Mouse (Mus musculus): Measurements from ENCODE around the gene Gng8.

The Gng8 gene

DNA sequence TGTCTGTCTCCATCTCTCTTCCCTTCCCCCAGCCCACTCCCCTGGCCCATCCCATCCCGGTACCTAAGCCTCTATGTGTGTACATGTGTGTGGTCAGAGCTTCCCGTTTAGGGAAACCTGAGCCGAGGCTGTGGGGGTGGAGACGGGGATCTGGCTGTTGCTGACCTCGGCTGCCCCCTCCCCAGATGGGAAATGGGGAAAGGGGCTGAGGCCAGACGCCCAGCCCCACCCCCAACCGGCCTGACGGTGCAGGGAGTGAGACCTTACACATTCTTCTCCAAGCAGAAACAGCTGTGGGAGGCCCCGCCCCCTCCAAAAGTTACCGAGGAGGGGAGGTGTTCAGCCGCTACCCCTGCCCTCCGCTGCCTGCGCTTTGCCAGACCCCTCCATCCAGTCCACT is 15.0 kb upstream of the Gng8 start:
- DNase-seq (ENCODE audit: low spot score) = peak; percentile 40

DNA sequence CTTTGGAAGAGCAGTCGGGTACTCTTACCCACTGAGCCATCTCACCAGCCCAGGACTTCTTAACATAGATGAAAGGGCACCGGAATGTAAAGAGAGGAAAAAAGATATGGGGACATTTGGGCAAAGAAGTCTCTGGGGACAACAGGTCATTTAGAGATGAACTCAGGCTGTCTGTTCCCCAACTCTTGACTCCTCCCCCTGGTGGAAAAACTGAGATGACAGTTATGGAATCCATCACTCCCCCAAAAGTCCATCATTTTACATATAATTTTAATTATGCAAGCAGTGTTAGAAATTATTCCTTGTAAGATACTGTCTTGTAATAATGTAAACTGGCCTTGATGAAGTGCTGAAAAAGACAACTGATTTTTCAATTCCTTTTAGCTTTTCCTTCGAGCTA is 13.9 kb upstream of the Gng8 start:
- no peak for DNase-seq (ENCODE audit: low spot score)

DNA sequence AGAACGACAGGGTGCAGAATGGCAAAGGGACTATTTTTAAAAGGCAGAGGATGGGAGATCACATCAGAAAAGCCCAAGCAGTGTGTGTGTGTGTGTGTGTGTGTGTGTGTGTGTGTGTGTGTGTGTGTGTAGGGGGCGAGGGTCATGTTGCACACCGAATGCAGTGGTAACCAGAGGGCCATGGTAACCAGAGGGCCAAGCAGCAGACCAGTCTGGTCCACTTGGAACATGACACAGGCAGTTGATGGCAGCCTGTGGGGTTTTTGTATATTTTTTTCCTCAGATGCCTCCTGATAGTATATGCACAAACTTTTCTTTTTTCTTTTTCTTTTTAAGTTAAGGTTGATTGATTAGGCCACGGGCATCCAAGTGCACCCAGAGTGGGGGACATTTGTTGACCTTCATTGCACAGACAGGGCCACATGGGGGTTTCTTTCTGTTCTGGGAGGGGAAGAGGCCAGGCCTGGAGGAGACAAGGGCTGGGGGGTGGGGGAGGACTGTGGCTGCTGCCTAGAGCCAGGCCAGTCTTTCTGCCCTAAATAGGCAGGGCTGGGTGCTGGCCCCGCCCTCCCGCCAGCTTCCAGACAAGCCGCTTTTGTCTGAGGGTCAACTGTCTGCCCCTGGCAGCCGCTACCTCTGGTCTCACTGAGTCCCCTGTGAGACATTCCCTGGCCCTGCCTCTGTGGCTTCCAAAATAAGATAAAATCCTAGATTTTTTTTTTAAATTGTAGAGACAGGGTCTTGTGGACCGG is 11.6 kb upstream of the Gng8 start:
- peak; percentile 47 for DNase-seq (ENCODE audit: low spot score)

DNA sequence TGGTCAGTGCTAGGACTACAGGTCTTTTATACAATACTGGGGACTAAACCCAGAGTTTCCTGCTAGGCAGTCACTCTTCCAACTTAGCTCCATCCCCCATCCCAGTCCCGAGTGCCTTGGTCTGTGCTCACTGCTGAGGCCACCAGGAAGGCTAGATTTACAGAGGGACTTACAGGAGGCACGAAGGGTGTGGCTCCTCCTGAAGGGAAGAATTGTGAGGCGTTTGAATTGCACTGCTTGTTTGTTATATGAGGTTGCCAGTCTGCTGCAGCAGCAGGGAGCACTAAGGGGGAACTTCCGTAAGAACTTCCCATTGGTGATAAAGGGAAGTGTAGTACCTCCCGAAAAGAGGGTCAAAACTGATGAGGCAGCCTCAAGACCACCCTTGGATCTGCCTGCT is 11.0 kb upstream of the Gng8 start:
- no peak for DNase-seq (ENCODE audit: low spot score)

DNA sequence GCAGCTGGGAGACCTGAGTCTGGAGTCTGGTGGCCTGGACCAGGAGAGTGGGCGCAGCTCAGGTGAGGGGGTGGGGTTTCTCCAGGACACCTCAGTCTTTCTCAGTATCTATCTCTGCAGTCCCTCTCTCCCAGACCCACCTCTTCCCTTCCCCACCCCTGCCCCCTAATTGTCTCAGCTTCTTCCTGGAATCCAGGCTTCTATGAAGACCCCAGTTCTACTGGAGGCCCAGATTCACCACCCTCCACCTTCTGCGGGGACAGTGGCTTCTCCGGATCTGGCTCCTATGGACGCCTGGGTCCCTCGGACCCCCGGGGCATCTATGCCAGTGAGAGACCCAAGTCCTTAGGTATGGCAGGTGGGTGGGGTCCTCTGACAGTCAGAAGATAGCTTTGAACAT is 8.4 kb upstream of the Gng8 start:
- no peak for DNase-seq (ENCODE audit: low spot score)

DNA sequence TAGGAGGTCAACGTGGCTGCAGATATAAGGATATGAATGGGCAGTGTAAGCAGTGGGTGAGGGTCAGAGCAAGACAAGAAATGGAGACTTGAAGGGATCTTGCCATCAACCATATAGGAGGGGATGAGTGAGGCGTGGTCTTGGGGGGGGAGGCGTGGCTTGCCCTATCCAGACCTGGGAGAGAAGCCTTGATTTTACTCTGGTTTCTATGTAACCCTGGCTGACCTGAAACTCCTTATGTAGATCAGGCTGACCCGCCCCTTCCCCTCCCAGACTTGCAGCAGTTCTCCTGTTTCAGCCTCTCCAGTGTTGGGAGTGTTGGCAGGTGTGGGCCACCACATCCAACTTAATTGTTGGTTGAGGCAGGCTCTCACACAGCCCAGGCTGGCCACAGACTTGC is 7.3 kb upstream of the Gng8 start:
- no peak for DNase-seq (ENCODE audit: low spot score)

DNA sequence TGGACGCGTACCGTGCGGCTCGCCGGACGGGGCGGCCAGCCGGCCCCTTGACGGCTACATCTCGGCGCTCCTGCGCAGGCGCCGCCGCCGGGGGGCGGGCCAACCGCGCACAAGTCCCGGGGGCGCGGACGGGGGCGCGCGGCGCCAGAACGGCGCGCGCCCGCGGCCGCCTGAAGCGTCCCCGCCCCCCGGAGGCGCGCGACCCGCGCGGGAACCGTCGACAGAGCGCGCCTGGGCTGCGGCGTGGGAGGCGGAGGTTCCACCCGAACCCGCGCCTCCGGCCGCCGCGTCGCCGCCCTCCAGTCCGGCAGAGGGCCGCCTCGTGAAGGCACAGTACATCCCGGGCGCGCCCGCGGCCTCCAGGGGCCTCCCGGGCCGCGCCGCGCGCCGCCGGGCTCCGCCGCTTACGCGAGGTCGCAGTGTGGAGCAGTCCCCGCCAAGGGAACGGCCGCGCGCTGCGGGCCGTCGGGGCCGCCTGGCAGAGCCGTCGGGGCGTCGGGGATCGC is 6.3 kb upstream of the Gng8 start:
- DNase-seq (ENCODE audit: low spot score) = no peak

DNA sequence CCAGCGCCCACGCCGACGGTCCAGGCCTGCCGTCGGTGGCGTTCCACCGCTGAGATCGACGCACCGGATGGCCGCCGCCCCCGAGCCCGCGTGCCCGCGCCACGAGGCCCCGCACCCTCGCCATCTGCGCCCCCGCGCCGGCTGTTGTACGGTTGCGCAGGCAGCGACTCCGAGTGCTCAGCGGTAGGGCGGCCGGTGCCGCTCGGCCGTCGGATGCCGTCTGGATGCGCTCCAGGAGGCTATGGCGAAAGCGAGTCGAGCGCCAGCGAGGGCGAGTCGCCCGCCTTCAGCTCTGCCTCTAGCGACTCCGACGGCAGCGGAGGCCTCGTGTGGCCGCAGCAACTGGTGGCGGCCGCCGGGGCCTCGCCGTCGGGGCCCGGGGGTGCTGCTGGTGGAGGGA is 5.7 kb upstream of the Gng8 start:
- DNase-seq (ENCODE audit: low spot score) = no peak

DNA sequence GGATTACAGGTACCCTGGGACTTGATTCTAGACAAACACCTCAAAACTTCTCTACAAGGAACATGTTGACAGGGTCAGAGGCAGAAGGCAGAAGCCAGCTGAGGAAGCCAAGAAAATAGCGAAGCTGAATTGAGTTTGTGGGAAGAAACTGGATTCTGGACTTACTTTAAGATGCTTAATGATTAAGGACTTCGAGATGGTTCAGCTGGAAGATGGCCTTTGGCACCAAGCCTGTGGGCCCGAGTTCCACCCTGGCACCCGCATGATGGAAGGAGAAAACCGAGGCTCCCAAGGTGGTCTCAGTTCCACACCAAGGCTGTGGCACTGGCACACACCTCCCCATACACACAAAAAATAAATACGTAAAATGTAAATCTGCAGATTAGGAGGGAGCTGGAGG is 1.1 kb upstream of the Gng8 start:
- peak; percentile 59 for DNase-seq (ENCODE audit: low spot score)

DNA sequence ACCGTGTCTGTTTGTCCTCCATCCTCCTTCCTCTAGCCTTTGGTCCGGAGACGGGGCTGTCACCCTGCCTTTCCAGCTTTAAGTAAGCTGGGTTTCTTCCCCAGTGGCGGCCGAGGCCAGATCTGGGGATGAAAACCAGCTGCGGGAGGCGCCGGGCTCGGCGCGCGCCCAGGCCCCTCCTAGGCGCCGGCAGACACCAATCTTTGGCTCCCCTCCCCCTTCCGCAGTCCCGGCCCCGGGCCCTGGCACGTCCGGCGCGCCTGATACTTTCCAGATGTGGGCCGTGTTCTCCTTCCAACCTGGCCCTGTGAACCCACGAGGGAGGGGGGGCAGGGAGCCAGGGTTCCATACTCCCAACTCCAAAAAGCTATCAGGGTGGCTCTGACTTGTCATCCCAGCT is 642 bp upstream of the Gng8 start:
- peak; percentile 85 for DNase-seq (ENCODE audit: low spot score)

DNA sequence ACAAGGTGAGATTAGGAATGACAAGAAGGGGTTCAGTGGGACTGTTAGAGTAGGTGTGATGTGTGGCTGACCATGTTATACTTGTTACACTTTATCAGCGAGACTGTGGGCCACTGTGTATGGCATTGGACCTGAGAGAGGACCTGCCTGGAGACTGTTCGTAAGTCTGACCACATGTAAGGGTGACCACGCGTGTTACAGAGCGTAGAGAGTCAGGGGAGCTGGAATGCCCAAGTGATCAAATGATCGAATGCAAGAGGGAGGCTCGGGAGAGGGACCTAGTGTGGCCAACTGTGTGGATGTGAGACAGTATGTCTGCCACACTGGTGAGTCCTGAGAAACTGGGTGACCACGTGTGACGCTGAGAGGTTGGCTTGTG is 755 bp downstream of the Gng8 start:
- DNase-seq (ENCODE audit: low spot score) = no peak

DNA sequence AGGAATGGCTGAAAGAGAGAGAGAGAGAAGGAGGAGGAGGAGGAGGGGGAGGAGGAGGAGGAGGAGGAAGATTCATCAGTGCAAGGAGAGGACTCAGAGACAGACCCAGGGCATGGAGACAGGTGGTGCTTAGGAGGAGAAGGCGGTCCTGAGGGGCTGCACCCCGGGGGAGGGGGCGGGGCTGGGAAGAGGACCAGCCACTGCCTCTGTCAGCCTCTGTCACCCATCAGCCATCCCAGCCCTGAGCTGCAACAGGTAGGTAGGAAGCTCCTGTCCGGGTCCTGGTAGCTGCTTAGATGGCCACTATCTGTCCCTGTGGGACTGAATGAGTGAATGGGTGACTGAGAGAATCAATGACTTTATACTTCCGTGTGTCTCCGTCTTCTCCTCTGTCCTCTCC is 2.0 kb downstream of the Gng8 start:
- DNase-seq (ENCODE audit: low spot score) = no peak

DNA sequence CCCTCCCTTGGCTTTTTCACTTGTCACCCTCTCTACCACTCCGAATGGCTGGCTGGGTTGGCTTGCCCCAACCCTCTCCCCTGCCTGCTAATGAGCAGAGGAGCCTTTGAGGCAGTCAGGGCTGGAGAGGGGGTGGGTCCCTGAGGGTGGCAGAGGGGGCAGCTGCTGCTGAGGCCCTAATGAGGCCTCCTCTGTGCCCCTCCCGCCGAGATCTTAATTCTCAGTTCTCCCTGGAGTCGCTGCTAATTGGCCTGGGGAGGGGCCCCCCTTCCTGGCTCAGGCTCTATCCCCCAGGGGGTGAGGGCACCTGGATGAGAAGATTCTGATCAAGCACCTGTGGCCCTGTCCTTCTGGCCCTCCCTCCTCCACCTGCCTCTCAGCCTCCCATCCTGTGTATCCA is 2.7 kb downstream of the Gng8 start:
- DNase-seq (ENCODE audit: low spot score) = no peak

DNA sequence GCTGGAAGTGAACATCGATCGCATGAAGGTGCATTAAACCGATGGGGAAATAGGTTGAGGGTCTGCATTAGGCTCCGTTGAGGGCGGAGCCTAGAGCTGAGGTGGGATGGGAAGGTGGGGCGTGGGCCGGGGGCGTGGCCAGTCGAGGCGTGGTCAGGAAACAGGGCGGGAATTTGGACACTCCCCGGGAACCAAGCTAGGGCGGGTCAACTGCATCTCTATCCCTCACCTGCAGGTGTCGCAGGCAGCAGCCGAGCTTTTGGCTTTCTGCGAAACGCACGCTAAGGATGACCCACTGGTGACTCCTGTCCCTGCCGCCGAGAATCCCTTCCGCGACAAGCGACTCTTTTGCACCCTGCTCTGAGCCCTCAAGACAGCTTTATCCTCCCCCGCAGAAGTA is 3.4 kb downstream of the Gng8 start:
- peak; percentile 79 for DNase-seq (ENCODE audit: low spot score)

DNA sequence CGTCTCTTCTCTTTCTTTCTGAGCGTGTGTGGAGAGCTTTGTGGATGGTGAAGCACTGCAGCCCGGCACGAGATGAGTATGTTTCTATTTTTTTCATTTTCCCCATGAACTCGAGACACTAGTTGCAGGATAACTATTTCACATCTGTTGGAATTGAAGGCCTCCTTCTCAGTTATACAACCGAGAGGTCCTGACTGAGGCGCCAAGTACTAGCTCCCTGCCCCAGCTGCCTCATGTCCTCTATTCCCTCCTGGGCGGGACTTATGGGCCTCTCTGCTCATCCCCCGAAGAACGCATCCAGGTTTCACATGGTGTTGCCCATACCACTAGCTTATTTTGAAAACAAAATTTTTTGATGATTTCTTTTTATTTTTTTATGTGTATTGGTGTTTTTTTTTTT is 3.9 kb downstream of the Gng8 start:
- DNase-seq (ENCODE audit: low spot score) = no peak

DNA sequence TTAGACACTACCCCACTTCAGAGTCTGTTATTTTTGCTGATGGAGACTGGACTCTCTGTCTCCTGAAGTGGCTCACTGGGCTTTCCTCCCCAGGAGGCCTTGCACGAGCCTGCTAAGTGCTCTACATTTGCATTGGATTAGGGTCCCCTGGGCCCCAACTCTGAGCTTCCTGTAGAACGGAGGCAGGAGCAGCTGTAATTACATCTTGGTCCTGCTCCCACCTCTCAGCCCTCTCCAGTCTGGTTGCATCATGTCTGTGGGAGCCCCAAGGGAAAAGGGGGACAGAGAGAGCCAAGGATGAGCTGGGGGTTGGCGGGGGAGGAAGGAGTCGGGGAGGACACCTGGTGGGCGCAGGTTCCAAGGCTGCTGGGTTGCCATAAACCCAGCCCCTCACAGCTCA is 8.9 kb downstream of the Gng8 start:
- DNase-seq (ENCODE audit: low spot score) = no peak

DNA sequence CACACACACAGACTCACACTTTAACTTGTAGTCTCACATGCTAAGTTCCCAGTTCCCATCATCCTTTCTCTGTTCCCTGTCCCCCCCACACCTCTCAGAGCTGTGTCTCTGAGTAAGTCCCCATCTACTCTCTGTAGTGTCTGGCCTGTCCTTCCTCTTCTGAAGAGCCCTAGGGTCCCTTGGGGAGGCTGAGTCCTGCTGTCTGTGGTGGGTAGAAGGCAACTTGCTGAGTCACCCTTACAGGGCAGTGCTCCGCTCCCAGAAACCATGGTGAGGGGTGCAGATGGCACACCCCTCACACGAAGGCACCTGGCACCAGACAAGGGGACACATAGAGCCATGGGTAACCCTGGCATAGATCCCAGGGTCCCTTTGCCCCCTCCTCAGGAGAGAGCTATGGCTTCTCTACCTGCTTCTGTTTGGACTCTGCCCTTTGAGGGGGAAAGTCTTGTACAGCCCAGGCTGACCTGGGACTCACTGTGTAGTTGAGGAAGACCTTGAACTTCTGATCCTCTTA is 11.9 kb downstream of the Gng8 start:
- no peak for DNase-seq (ENCODE audit: low spot score)

DNA sequence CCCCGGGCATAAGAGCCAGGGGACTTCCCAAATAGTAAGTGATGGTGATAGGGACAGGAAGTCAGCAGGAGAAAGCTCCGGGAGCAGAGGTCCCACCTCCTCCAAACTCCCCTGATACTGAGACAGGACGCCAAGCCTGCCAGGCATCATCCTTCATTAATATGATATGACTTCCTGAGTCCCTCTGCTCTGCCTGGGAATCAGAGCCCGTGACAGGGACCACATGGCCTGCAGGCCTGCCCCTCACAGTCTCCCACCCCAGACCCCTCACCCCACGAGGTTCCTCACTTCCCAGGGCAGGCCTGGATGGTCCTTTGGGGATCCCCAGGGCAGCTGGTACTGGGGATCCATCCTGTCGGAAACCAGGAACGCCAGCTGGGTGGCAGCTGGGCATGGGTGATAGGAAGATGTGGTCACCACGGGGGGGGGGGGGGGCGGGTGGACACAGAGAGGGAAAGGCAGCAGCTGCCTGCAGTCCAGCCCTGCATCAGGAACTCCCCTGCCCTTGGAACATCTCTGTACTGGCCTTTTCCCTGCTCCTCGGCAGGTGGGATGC is 12.6 kb downstream of the Gng8 start:
- no peak for DNase-seq (ENCODE audit: low spot score)

DNA sequence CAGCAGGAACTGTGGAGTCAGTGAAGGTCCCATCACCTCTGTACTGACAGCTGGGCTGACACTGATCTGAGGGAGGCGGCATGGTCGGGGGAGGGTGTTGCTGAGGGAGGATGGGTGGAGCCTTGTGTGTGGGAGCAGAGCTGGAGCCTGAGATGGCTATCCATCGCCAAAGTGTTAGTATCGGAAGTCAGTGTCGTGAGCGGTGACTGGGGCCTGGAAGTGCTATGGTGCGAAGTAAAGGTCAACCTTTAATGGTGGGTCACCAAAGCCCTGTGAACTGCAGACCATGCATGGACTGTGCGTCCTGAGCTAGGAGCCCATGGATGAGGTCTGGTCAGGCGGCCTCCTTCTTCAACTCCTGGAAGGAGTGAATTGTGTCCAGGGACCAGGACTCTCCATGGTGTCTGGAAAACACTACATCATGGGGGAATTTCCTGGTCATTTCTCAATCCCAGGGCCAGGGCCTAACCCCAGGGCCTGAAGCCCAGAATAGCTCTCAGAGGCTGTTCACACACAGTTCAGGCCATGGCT is 14.0 kb downstream of the Gng8 start:
- DNase-seq (ENCODE audit: low spot score) = no peak

DNA sequence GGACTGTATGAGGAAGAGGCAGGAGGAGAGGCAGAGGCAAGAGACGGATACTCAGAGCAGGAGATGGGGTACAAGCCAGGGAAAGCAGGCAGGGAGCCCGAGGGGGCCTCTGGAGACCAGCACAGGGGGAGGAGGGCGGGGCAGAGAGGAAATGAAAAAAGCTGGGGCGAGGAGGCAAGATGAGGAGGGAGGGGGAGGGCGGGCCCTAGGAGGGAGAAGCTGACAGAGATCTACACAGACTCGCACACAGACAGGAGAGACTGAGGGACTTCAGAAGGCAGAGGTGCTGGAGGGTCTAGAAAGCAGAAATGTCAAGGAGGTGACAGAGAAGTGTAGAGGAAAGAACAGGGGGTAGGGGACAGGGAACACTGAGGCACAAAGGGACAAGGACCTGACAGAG is 14.7 kb downstream of the Gng8 start, which contains the start of gene Ptgir:
TSS of gene Ptgir (plus strand) at position 210 of the 400 bp plus-strand sequence.
- peak; percentile 51 for DNase-seq (ENCODE audit: low spot score)

DNA sequence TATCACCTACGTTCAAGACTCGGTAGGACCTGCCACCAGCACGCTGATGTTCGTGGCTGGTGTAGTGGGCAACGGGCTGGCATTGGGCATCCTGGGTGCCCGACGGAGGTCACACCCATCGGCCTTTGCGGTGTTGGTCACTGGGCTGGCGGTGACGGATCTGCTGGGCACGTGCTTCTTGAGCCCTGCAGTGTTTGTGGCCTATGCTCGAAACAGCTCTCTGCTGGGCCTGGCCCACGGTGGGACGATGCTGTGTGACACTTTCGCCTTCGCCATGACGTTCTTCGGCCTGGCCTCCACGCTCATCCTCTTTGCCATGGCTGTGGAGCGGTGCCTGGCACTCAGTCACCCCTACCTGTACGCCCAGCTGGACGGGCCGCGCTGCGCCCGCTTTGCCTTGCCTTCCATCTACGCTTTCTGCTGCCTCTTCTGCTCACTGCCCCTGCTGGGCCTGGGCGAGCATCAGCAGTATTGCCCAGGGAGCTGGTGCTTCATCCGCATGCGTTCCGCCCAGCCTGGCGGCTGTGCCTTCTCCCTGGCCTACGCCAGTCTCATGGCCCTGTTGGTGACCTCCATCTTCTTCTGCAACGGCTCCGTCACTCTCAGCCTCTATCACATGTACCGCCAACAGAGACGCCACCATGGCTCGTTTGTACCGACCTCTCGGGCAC is 15.4 kb downstream of the Gng8 start:
- no peak for DNase-seq (ENCODE audit: low spot score)

DNA sequence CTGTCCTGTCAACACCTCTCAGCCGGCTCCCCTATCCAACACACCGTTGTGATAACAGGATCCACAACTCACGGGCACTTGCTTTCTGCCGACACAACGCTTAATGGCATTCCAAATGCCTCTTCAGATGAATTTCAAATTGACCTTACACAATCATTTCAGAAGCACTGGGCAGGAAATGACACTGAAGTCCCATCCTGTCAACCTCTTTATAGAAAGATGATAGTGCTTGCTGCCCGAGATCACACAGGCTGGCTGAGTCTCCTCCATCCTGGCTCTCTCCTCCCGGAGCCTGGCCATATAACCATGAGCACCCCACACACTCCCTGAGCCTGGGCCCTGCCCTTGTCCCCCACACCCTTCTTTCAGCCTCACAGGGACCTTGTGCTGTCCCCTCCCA is 16.3 kb downstream of the Gng8 start:
- no peak for DNase-seq (ENCODE audit: low spot score)

DNA sequence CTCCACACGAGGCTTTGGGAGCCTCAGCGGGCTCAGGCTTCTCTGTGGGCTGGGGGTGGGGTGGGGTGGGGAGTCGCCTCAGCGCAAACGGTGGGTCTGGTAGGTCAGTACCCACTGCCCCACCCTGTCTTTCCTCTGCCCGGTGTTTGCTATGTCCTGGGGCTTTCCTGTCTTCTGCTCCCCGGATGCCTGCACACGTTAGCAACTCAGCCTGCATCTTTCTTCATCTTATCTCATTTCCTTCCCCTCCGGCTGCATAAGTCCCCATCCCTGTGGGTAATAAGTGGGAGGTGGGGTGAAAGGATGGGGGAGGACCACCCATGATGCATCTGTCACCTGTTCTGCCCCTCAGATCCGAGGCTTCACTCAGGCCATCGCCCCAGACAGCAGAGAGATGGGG is 16.8 kb downstream of the Gng8 start:
- DNase-seq (ENCODE audit: low spot score) = no peak

Data from urinary bladder, postnatal 14 days (tissue).